Mouse (Mus musculus) small intestine, adult 2 months (tissue): ENCODE results near the gene Omp.

ENCODE experiments used
- CTCF ChIP-seq: fragments of 200-500 bp; IDR thresholded peaks from 2 replicates; pipeline ENCODE4 v1.5.1; 2012; ENCODE audit warnings: low read depth, mild to moderate bottlenecking, control low read depth, inconsistent platforms, low read length, moderate library complexity, mixed read lengths; ENCODE audit not compliant: insufficient replicate concordance, insufficient read length; ENCODE audit errors: extremely low read depth
- POLR2A ChIP-seq: fragments of 200-500 bp; IDR thresholded peaks from 2 replicates; pipeline ENCODE4 v1.6.1; 2012; ENCODE audit warnings: low read depth, mild to moderate bottlenecking, control low read depth, inconsistent platforms, low read length, moderate library complexity

DNA sequence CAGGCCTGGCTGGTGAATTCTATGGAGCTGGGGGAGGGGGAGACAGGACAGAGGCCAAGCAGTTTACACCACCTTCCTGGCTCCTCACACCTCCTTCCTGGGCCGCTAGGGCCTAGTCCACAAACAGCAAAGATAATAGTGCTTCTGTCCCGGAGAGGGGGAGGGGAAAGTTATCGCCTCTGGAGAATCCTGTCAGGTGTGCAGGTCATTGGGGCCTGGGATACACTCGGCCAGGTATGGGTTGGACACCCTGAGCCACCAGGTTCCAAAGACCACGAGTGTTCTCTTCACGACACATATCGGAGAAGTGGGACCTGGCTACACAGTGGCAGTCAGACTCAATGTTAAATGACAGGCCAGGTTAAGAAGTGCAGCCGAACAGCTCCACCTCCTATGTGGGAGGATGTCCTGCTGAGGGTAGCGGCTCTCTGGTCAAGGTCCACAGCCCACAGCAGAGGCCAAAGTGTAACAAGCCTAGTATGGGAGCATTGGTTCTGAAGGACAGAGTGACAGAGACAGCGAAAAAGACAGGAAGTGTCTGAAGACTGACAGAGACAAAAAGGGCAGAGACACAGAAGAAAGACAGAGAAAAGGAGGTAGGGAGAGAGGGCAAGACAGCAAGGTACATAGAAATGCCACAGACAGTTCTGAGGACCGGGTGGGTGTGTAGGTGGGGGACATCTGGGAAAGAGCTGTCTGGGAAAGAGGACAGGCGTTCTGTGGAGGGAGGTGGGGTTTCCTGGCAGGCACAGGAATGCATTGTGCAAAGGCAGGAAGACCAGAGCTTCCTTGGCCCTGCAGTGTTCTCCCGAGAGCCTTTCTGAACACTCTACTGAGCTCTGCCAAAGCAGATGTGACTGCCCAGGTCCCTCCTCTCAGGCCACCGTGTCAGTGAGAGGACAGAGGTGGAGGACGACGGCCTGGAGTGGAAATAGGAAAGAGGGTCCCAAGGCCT lies 40.5 kb downstream of the Omp start:
- TF ChIP-seq CTCF, result no peak
- TF ChIP-seq POLR2A, result no peak; the same call in 1 of the 2 replicates
